Mouse (Mus musculus): Measurements from ENCODE around the gene Knstrn. TPM values are rescaled to one million over a fixed set of nuclear protein-coding genes. Genes with fewer than 3 reads are reported as not detected.
A peak's percentile ranks its signal among the peaks of the same experiment; 100 is the strongest.

Knstrn gene
- polyA plus RNA-seq, 1 experiment from 2014 or later = 29.0 TPM

GRCm38 (mm10) chr2:118896914-118897291 is 83.1 kb downstream of the Knstrn start:
- Histone ChIP-seq H3K9me3 (ENCODE audit: control insufficient read depth, low read length) (no peaks in the 10 kb centered on the region), H3K4me1 (replicated peaks; ENCODE audit: control insufficient read depth, insufficient read depth) (peaks cover 8% of the 10 kb centered on the region; the same call in 1 of the 2 replicates), H3K4me2 (replicated peaks; ENCODE audit: low read depth) (peak overlapping the region; percentile 76), H3K27ac (replicated peaks) (no peak overlapping the region), H3K27me3 (ENCODE audit: control insufficient read depth, insufficient read depth, low read length) (peaks cover 2% of the 10 kb centered on the region; the same call in 1 of the 2 replicates), H3K4me3 (ENCODE audit: low read depth, low read length) (peak overlapping the region; percentile 48), H3K36me3 (ENCODE audit: control insufficient read depth, insufficient read depth, low read length) (no peaks in the 10 kb centered on the region), H3K9ac (ENCODE audit: low read length) (peak overlapping the region; percentile 43)
- TF ChIP-seq CTCF (IDR thresholded peaks at IDR 0.05; ENCODE audit: low read depth) (no peak), EP300 (optimal IDR thresholded peaks at IDR 0.05) (no peak)
- 2% methylated on average over 13 of the region's 13 CpGs for WGBS
- peak; percentile 25 for DNase-seq (ENCODE audit: low spot score)
- no peak for ATAC-seq (ENCODE audit: low FRiP score, low TSS enrichment)

DNA sequence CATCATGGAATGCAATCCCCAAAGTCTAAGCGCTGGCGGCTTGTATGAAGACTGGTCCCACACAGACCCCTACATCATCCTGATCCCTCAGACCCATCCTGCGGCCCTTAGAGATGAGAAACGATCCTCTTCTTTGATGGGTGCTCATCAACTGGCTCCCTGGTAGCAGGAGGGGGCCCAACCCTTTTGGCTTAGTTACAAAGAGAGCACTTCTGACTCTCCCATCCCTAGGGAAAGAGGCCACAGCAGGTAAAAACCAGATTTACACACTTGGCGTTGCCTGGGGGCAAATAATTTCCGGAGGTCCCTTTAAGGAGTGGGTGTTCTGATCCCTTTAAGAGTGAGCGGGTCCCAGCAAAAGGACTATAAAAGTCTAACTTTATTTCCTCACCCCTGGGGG is 83.6 kb downstream of the Knstrn start:
- TF ChIP-seq EP300 (optimal IDR thresholded peaks at IDR 0.05) (no peak), CTCF (IDR thresholded peaks at IDR 0.05; ENCODE audit: low read depth) (no peak)
- DNase-seq (ENCODE audit: low spot score) (no peak), ATAC-seq (ENCODE audit: low FRiP score, low TSS enrichment) (no peak)
- H3K27me3 ChIP-seq (ENCODE audit: control insufficient read depth, insufficient read depth, low read length) = peaks cover 2% of the 10 kb centered on the region; the same call in 1 of the 2 replicates
- peaks cover 8% of the 10 kb centered on the region; the same call in 1 of the 2 replicates for H3K4me1 ChIP-seq (replicated peaks; ENCODE audit: control insufficient read depth, insufficient read depth)
- no peak overlapping the region for H3K4me3 ChIP-seq (ENCODE audit: low read depth, low read length)
- WGBS = 10% methylated on average over 7 of the region's 7 CpGs
- no peak overlapping the region for H3K9ac ChIP-seq (ENCODE audit: low read length)
- H3K4me2 ChIP-seq (replicated peaks; ENCODE audit: low read depth) = peak overlapping the region; percentile 76; the same call in 1 of the 2 replicates
- H3K9me3 ChIP-seq (ENCODE audit: control insufficient read depth, low read length) = no peaks in the 10 kb centered on the region
- no peaks in the 10 kb centered on the region for H3K36me3 ChIP-seq (ENCODE audit: control insufficient read depth, insufficient read depth, low read length)
- H3K27ac ChIP-seq (replicated peaks) = no peak overlapping the region

- no peak overlapping the region for H3K4me2 ChIP-seq (replicated peaks; ENCODE audit: low read depth)
- no peaks in the 10 kb centered on the region for H3K9me3 ChIP-seq (ENCODE audit: control insufficient read depth, low read length)
- peaks cover 2% of the 10 kb centered on the region; the same call in 1 of the 2 replicates for H3K27me3 ChIP-seq (ENCODE audit: control insufficient read depth, insufficient read depth, low read length)
- peaks cover 8% of the 10 kb centered on the region; the same call in 1 of the 2 replicates for H3K4me1 ChIP-seq (replicated peaks; ENCODE audit: control insufficient read depth, insufficient read depth)
- 12% methylated on average over 11 of the region's 11 CpGs for WGBS
- ATAC-seq (ENCODE audit: low FRiP score, low TSS enrichment) = no peak
- H3K27ac ChIP-seq (replicated peaks) = no peak overlapping the region
- TF ChIP-seq EP300 (optimal IDR thresholded peaks at IDR 0.05) = no peak
- no peak for TF ChIP-seq CTCF (IDR thresholded peaks at IDR 0.05; ENCODE audit: low read depth)
- no peak overlapping the region for H3K4me3 ChIP-seq (ENCODE audit: low read depth, low read length)
- H3K36me3 ChIP-seq (ENCODE audit: control insufficient read depth, insufficient read depth, low read length) = no peaks in the 10 kb centered on the region
- no peak for DNase-seq (ENCODE audit: low spot score)
- no peak overlapping the region for H3K9ac ChIP-seq (ENCODE audit: low read length)
Measured at GRCm38 (mm10) chr2:118897808-118898207, 84.0 kb downstream of the Knstrn start.

- H3K4me3 ChIP-seq (ENCODE audit: low read depth, low read length) = no peak overlapping the region
- peaks cover 8% of the 10 kb centered on the region; the same call in 1 of the 2 replicates for H3K4me1 ChIP-seq (replicated peaks; ENCODE audit: control insufficient read depth, insufficient read depth)
- WGBS = 46% methylated on average over 4 of the region's 4 CpGs
- no peak overlapping the region for H3K9ac ChIP-seq (ENCODE audit: low read length)
- no peak for ATAC-seq (ENCODE audit: low FRiP score, low TSS enrichment)
- TF ChIP-seq CTCF (IDR thresholded peaks at IDR 0.05; ENCODE audit: low read depth) (no peak), EP300 (optimal IDR thresholded peaks at IDR 0.05) (no peak)
- no peak for DNase-seq (ENCODE audit: low spot score)
- H3K4me2 ChIP-seq (replicated peaks; ENCODE audit: low read depth) = no peak overlapping the region
- H3K27me3 ChIP-seq (ENCODE audit: control insufficient read depth, insufficient read depth, low read length) = peaks cover 2% of the 10 kb centered on the region; the same call in 1 of the 2 replicates
- no peaks in the 10 kb centered on the region for H3K36me3 ChIP-seq (ENCODE audit: control insufficient read depth, insufficient read depth, low read length)
- H3K27ac ChIP-seq (replicated peaks) = no peak overlapping the region
- H3K9me3 ChIP-seq (ENCODE audit: control insufficient read depth, low read length) = no peaks in the 10 kb centered on the region
Measured at GRCm38 (mm10) chr2:118898771-118899170, 85.0 kb downstream of the Knstrn start.

DNA sequence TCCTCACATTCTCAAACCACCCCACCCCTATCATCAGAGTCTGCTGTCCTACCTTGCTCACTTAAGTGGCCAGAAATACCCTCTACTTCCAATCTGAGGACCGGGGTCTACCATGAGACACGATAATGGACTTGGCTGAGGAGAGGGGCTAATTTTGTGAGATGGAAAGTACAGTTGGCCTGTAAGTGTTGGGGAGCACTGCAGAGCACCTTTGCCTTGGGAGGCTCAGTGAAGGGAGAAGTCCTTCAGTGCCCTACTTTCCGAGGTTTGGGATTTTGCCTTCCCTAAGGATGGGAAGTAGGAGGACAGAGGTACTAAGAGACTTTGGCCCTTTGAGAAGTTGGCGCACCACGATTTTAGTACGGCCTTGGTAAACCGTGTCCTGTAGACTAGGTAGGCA is 85.5 kb downstream of the Knstrn start:
- WGBS = 33% methylated on average over 7 of the region's 7 CpGs
- Histone ChIP-seq H3K9me3 (ENCODE audit: control insufficient read depth, low read length) (no peaks in the 10 kb centered on the region), H3K36me3 (ENCODE audit: control insufficient read depth, insufficient read depth, low read length) (no peaks in the 10 kb centered on the region), H3K27ac (replicated peaks) (no peak overlapping the region), H3K4me3 (ENCODE audit: low read depth, low read length) (no peak overlapping the region), H3K4me2 (replicated peaks; ENCODE audit: low read depth) (no peak overlapping the region), H3K27me3 (ENCODE audit: control insufficient read depth, insufficient read depth, low read length) (peaks cover 2% of the 10 kb centered on the region; the same call in 1 of the 2 replicates), H3K4me1 (replicated peaks; ENCODE audit: control insufficient read depth, insufficient read depth) (peaks cover 8% of the 10 kb centered on the region; the same call in 1 of the 2 replicates), H3K9ac (ENCODE audit: low read length) (no peak overlapping the region)
- no peak for TF ChIP-seq CTCF (IDR thresholded peaks at IDR 0.05; ENCODE audit: low read depth)
- no peak for TF ChIP-seq EP300 (optimal IDR thresholded peaks at IDR 0.05)
- DNase-seq (ENCODE audit: low spot score) (no peak), ATAC-seq (ENCODE audit: low FRiP score, low TSS enrichment) (no peak)

- H3K9ac ChIP-seq (ENCODE audit: low read length) = peak within 1 kb of the TSS; percentile 45; the same call in 1 of the 2 replicates
- peak; percentile 58 for DNase-seq (ENCODE audit: low spot score)
- peak within 1 kb of the TSS; percentile 83 for H3K4me3 ChIP-seq (ENCODE audit: low read depth, low read length)
- H3K4me1 ChIP-seq (replicated peaks; ENCODE audit: control insufficient read depth, insufficient read depth) = peaks cover 8% of the 10 kb centered on the region; the same call in 1 of the 2 replicates
- H3K4me2 ChIP-seq (replicated peaks; ENCODE audit: low read depth) = peak within 1 kb of the TSS; percentile 91
- H3K27ac ChIP-seq (replicated peaks) = no peak within 1 kb of the TSS; the same call in 1 of the 2 replicates
- H3K27me3 ChIP-seq (ENCODE audit: control insufficient read depth, insufficient read depth, low read length) = 0 out of 2 replicates have a peak, but pooled peaks cover 2% of the 10 kb centered on the region
- no peak for TF ChIP-seq CTCF (IDR thresholded peaks at IDR 0.05; ENCODE audit: low read depth)
- H3K9me3 ChIP-seq (ENCODE audit: control insufficient read depth, low read length) = no peaks in the 10 kb centered on the region
- ATAC-seq (ENCODE audit: low FRiP score, low TSS enrichment) = no peak
- no peaks in the 10 kb centered on the region for H3K36me3 ChIP-seq (ENCODE audit: control insufficient read depth, insufficient read depth, low read length)
- 5% methylated on average over 32 of the region's 32 CpGs for WGBS
Measured at GRCm38 (mm10) chr2:118899981-118900825, 86.4 kb downstream of the Knstrn start, which contains the start of gene Bahd1. Gene Bahd1 (plus strand): TSS chr2:118900377.

Measured in stomach, postnatal 0 days (tissue).